Mouse (Mus musculus) layer of hippocampus, postnatal 10 days (tissue): ENCODE measurements around the gene Tspan9. TPM values are rescaled to one million over a fixed set of nuclear protein-coding genes. Genes with fewer than 3 reads are reported as not detected.

ENCODE experiments used
- DNase-seq, 2 experiments: peaks; one replicate each; pipeline ENCODE4 v3.0.0; 2021; ENCODE audit warnings: low spot score in 2 of 2
- total RNA-seq, 2 experiments: library from RNA; stranded (reverse); gene quantifications; 2 replicates each; pipeline ENCODE4 v1.2.3; 2021

Tspan9 gene
- total RNA-seq, 2 experiments from 2014 or later, result 79.8 to 84.6 TPM

DNA sequence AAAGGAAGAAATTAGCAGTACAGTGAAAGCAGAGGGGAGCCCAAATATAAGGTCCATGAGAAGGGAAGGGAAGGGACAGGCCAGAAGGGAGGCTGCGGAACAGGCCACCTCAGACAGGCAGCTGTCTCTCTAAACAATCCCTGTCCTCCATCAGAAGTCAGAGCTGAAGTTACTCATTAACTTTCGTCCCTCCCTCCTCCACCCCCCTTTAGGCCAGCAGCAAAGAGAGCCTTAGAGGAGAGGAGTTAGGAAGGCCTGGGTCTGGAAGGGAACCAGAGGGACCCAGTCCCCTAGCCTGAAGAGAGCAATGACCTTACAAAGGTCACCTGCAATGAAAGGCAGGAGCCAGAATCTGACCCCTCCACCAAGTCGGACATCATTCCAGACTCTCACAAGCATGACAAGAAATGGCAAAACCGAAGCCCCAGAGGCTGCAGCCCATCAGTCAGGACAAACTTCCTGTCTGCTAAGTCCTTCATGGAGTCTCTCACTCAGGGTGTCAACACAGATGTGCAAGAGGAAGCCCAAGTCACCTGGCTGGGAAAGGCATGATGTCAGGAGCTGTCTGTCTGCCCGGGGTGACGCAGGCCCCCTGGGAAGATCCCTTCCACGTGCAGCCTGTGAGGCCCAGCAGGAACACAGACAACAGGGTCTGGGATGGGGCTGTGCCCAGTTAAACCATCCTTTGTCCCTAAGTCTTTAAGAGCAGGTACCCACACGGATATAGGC is 9.0 kb downstream of the Tspan9 start:
- DNase-seq, result peak in 1 of 2 experiments; percentile 13

DNA sequence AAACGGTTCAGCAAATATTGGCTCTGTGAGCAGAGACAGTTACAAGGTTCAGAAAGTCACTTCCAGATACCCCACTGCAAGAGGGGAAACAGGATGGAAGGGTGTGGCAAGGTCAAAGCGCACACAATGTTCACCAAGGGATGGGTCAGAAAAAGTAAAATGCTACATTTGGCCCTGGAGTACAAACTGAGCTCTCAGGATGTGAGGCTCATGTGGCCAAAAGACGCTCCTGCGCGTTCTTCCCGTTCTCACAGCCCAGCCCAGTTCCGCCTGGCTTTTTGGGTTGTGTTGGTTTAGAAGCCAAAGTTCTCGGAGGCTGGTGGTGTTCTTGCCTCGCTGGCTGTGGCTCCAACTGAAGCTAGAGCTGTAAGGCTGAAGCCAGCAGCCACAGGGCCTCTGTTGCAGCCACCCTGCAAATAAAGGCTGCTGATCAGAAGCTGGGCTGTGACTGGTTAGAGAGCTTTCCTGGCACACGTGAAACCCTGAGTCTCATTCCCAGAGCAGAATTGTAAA is 9.7 kb downstream of the Tspan9 start:
- no peak for DNase-seq

DNA sequence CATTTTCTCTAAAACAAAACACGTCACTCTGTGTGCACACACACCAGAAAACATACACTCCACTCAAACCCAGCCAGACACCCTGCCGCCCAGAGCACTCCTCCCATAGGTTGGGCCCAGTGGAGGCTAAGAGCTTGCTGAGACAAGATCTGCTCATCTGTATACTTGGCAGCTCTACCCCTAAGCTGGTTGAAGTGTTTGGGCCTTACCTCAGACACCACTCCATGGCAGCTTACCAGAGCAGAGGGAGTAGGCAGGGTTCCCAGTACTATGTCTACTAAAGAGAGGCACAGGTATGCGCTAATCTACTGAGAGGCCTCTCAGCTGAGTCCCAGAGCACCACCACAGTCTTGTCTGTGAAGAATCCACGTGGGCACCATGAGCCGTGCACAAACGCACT is 10.8 kb downstream of the Tspan9 start:
- DNase-seq, result no peak

DNA sequence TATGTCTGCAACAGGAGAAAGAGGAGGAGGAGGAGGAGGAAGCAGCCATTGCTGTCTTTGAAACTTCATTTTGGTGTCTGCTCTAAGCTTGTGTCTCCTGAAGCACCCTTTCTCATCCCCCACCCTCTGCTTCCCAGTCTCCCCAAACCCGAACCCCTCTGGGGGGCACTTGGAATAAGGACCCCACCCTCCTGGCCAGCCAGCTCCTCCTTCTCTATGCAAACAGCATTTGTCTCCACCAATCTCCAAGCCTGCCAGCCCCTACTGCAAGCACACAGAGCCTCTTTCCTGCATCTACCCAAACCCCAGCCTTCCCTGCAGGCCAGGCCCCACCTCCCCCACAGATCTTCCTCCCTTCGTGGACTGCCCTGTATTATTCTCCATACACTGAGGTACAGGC is 12.0 kb downstream of the Tspan9 start:
- DNase-seq, result no peak

DNA sequence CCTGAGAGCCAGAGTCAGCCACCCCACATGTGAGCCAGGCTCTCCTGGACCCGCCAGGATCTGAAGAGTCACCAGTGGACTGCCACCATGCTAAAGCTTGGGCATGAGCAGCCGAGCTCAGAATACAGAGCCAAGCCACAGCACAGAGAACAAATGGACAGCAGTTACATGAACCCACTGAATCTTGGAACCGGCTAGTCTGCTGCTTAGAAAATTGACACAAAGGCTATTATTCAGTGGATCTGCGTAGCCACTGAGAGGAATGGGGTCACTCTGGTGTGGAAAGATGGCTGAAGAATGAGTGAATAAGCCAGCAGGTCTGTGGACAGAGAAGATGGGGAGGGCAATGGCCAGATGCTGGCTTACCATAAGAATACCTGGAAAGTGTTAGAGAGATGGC is 12.7 kb downstream of the Tspan9 start:
- no peak for DNase-seq

DNA sequence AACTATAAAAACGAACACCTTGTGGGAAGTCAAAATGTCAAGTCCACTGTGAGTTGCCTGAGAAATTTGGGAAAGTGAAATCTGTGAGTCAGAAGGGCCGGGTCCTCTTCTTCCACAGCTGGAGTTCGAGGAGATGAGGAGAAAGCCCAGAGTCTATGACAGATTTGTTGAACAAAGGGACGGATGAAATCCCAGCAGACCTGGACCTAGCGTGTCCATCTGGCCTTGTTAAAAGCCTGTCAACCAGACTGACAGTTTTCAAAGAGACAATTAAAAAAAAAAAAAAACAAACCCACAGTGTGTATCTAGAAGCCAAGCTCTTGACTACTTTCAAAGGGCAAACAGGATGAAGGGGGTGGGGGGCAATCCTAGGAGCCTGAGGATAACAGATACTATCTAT is 14.0 kb downstream of the Tspan9 start:
- DNase-seq, result no peak

DNA sequence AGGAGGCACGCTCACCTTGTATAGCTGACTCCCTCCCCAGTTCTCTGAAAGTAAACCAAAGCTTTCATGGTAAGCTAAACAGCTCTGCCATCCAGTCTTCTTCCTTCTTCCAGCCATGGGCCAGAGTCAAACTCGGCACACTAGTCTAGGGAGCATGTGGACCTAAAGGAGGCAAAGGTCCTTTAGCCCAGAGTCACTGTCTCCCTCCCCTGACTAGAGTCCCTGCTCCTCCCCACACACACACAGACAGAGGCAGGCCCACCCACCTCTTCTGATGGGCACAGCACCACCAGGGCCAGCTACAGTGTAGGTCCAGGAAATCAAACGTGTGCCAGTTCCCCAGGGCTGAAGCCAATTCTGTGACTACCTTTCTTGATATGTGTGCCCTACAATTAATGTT is 16.1 kb downstream of the Tspan9 start:
- no peak for DNase-seq

DNA sequence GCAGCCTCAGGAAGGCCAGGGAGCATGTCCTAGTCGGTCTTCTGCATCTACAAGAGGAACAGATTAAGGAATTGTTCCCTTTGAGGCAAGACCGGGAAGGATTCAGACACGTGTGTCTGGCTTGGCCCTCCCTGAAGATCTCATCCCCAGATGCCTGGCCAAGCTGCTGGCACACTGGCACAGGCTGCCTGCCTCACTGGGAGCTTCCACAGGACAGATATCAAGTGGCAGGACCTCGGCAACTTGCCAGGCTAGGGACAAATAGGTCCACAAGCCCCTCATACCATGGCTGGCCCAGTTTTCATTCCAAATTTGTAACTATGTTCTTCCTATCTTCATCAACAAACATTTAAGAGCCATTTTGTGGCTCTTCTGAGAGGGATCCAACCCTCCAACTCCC is 16.5 kb downstream of the Tspan9 start:
- DNase-seq, result peak in 1 of 2 experiments; percentile 27

DNA sequence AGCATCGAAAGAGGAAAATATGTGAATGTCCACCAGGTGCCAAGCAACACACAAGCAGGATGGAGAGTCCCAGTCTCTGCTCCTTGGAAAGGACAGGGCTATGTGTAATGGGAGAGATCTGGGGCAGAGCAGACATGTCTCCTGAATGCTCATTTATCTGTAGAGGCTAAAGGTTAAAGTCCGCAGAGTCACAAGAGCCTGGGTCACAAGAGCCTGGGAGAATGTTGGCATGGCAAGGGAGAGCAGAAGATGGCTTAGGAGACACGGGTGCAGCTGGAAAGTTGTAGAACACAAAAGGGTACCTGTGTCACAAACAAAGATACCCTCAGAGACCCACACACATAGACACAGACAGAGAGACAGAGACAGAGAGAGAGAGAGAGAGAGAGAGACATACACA is 17.9 kb downstream of the Tspan9 start:
- no peak for DNase-seq

DNA sequence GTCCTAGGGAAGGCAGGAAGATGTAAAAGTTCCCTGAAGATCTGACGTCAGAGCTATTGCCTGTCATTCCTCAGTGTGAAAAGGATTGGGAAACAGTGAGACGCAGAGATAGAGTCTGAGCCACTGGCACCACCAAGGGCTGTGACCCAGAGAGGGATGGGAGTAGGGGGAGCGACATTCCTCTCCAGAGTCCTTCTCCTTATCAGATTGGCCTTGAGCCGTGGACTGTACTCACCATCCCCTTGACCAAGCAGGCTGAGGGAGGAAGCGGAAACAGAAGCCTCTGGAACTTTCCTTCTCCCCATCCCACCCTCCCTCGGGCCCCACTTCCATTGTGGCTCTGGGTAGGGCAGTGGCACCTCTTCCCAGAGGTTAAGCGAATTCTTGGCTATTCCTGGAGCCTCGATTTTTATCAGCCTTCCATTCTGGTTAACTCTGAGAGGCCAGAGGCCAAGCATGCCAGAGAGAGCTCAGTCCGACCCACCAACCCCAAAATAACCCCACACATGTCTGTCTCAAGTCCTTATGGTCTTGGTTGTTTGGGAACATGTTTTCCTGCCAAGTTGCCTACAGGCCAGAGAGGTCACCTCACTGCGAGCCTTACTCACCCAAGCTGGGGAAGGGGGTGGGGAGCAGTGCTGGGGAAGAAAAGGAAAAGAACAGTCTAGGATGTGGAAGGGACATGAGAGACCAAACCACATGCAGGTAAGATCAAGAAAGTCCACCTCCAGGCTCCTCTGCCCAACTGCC is 19.0 kb downstream of the Tspan9 start:
- DNase-seq, result no peak

DNA sequence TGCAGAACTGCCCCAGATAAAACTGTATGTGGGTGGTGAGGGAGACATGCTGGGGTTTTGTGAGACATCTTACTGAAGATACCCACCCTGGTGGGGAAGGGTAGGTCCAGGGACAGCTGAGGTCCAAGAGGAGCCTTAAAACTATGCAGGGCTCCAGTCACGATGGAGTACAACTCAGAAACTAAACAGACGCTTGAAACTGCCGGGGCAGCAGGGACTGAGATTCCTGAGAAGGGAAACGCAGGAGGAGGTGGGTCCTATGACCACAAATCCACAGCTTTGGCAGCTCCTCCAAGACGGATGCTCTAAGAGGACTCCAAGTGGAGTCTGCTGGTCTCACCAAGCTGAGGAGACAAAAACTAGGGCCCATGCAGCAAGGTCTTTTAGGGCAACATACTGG is 21.3 kb downstream of the Tspan9 start:
- DNase-seq, result no peak

DNA sequence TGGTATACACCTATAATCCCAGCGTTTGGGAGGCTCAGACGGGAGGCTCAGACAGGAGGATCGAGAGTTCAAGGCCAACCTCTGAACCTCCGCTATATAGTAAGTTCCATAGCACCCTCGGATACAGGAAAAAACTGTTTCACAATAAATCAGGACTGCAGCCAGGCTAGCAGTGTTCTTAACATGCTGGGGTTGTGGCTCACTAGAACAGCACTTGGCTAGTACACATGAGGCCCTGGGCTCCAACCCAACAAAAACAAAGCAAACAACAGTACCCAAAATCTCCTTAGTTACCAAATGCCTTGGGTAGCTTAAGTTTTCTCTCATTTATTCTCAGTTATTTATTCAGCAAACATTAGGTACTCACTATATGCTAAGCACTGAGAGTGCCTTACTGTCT is 21.7 kb downstream of the Tspan9 start:
- DNase-seq, result no peak

DNA sequence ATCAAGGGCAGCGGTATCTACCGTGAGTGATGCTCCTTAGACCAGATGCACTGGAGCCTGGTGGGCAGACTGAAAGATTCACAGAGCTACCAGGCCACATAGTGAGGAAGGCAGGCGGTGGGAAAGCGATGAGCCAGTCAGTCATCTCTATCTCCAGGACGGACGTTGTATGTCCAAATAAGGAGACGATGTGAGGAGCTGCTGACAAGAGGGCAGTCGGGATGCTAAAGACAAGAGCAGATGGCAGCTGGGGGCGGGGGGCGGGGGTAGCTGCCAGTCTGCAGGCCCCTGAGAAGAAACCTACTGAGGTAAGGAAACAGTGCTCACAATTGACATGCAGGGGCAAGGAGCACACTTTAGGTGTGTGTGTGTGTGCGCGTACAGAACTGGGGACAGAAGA is 22.6 kb downstream of the Tspan9 start:
- no peak for DNase-seq

DNA sequence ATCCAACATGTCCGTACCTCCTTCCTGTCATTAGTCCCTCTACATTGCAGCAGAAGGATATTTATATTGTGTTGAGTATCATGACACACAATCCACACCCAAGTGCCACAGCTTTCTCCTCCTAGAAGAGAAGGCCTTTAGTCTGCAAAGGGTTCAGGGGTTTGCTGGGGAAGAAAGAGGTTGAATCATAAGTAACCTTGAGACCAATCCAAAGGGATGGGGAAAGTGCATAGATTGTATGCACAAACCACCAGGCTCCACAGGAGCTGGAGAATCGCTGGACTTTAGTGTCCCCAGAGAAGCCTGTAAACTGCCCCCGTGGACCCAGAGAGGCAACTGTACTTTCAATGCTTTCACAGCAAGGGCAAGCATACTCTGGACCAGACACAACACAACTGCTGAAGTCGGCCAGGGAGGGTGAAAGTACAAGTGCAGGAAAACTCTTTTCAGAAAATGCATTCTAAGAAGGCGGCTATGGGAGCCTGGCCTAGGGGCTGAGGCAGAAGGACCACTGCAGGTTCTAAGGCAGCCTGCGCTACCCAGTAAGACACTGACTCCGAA is 24.6 kb downstream of the Tspan9 start:
- no peak for DNase-seq

DNA sequence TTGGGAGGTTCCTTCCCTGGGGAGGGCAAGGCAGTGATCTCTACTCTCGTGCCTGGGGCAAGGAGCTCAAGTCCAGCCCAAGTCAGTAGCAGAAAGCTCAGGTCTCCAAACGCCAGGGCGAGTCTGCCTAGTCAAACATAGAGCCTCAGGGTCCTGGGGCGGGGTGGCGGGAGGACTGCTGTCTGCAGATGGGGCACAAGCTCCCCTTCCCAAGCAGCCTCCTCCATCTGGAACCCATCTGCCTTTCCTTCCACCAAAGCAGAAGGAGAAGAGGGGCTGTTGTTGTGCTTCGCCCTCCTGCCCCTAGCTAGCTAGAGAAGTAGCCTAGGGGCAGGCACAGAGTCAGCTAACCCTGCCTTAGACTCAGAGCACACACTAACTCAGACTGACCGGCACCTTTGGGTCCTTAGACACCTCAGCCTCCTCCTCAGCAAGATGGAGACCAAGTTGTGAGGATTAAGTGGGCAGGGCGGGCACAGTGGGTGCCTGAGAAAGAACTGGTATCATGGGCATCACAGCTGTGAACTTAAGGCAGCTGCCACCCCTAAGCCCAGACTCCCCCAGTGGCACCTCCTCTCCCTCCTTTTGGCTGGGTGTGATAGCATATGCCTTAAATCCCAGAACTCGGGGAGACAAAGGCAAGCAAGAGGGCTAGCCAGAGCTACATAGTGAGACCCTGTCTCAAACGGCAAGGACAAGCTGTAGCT is 26.4 kb downstream of the Tspan9 start:
- DNase-seq, result no peak

DNA sequence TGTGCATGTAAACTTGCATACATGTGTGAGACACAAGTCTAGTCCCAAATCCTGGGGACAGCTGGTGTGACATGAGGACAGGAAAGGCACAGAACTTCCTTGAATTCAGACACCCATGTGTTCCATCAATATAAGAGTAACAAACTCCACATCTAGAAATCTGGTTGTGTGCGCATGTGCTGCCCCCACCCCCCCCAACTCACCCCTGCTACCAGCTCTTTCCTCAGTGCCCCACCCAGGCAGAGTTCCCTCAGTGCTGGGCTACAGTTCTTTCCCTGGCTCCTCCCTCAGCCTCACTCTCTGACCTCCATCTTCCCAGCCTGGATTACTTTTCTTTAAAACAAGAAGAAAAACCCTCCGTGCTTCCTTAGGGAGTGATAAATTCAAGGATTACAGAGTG is 27.1 kb downstream of the Tspan9 start:
- DNase-seq, result no peak

DNA sequence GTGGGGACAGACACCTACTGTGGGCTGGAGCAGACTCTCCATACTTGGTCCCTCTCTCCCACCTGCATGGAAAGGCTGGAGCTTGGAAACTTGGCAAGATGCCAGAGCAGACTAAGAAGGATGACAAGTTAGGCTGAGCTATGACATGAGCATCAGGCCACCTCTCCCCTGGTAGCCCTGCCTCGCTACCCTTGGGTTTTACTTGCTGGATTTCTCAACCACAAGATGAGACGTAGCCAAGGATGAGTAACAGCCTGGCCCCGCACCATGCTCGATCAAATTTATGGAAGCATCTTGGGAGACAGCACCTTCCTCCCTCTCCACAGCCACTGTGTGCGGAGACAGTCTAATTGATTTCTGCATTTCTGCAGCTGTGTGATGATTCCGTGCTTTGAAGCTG is 28.3 kb downstream of the Tspan9 start:
- no peak for DNase-seq

DNA sequence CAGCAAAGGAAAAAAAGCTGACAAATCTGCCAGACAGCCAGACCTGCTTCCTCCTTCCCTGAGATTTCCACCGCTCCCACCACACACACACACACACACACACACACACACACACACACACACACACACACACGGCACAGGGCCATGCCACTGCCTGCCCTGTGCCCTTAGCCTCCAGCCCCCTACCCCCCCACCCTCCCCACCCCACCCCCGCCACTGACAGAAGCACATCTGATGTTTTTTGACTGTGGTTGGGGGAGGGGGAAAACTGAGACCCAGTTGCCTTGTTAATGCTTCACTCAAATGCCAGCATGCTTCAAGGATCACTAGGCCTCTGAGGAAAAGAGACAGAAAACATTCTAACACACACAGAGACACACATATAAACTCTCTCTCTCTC is 30.8 kb downstream of the Tspan9 start:
- no peak for DNase-seq

DNA sequence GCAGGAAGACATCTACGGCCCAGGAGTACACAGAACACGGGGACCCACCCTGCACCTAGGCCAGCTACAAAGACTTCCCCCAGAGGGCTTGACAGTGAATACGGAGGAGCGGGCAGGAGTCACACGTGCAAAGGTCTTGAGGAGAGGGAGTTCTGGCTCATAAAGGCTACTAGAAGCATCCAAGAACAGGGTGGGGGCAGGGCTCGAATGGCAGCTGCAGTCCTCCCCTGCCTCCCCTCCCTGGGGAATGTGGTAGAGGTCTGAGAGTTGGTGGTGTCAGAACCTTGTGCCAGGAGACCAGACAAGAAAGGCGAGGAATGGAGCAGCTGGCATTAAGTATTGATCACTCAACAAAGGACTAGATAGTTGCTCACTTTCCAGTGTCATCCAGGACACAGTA is 31.6 kb downstream of the Tspan9 start:
- DNase-seq, result no peak

DNA sequence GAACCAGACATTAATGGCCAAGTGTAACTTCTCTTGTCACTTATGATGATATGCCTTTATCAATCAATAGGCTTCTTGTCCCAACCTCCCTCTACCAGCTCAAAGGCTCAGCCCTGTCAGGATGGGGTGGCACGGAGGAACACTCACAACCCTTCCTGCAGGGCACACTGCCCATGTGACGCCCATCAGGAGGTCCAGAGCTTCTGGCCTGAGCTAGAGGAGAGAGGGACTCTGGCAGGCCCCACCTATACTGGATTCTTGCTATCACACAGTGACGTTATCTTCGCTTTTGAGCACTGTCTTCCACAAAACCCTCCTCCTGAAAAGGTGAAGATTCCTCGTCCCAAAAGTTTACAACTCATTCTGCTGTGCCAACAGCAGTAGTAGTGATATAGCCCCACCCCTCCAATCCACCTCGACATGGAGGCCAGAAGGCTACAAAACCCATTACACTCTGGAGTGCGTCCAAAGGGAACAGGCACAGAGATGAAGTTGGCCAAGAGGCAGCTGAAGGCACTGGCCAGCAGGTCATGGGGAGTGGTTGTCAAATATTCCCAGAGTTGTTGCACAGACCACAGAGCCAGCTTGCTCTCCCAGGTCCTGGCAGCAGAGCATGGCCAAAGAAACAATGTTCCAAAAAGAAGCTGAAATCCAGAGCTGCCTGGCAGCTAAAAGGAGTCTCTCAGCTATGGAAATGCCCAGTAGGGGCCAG is 34.9 kb downstream of the Tspan9 start:
- DNase-seq, result no peak

DNA sequence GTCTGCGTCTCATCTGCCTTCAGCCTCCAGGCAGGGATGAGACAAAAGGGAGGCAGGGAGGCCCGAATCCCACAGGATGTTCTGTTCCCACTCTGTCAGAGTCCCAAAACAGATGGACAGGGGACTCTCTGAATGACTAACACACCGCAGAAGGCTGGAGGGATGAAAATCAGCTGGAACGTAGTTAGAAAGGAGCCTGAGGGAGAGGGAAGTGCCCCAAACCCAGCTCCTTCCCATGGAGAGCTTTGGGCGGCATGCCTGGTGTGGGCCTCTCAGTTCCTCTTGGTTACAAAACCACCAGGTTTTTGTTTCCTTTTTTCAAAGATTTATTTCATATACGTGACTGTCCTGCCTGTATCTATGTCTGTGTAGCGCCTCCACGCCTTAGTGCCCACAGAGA is 35.7 kb downstream of the Tspan9 start:
- DNase-seq, result no peak
